Mouse (Mus musculus) embryo, embryonic 11 days (tissue): ENCODE results near the gene Txnrd1.

Experiments
- DNase-seq: peaks from one replicate; pipeline ENCODE4 v3.0.0-alpha.2; 2015

Gene Txnrd1

GRCm38 (mm10) chr10:82923547-82923946 lies 89.8 kb downstream of the Txnrd1 start:
- DNase-seq = no peak

GRCm38 (mm10) chr10:82924750-82925149 lies 91.0 kb downstream of the Txnrd1 start:
- no peak for DNase-seq

- DNase-seq = no peak
These were observed 91.9 kb downstream of the Txnrd1 start for GRCm38 (mm10) chr10:82925624-82926023.

- no peak for DNase-seq
These were observed 101.4 kb downstream of the Txnrd1 start for GRCm38 (mm10) chr10:82935018-82935633.

GRCm38 (mm10) chr10:82935774-82936173 lies 102.0 kb downstream of the Txnrd1 start:
- no peak for DNase-seq
